ENCODE assay signal across 18 mouse cellular contexts in genomic region chrX:142194420-142194819, GRCm38 (mm10). TPM values are rescaled to one million over a fixed set of nuclear protein-coding genes. Genes with fewer than 3 reads are reported as not detected.
DNase-seq lines count a peak whose midpoint lies in the region; ATAC-seq and TF ChIP-seq lines count a peak whose summit lies in the region.
"Had no signal": no experiment of that assay in that cellular context is flagged by ENCODE, and none has a peak within 500 bp of the region (broad histone marks: within the 10 kb centered on the region; RNA-seq: fewer than 3 reads in every experiment).

No protein-coding gene starts in this region.

- H3K4me1 ChIP-seq in kidney, embryonic 16.5 days (ENCODE audit: insufficient read depth, low read length) = no peaks in the 10 kb centered on the region
- H3K4me1 ChIP-seq: embryonic facial prominence, embryonic 15.5 days; hindbrain, embryonic 13.5 days; liver, embryonic 13.5 days; stomach, embryonic 15.5 days had no signal

- peak; percentile 3 for DNase-seq in cerebellum, adult 11 months
- DNase-seq in cerebellum, postnatal 4 days (ENCODE audit: low spot score in 2 of 2) = no peak
- peak; percentile 77 for DNase-seq in kidney, adult 11 months
- DNase-seq in brain, embryonic 14.5 days (ENCODE audit: low read depth) = peak; percentile 40
- DNase-seq in cerebellum, postnatal 36 days = peak; percentile 6 to 9
- no peak for DNase-seq in gastrocnemius, adult 8-10 months (ENCODE audit: low spot score in 2 of 2)
- DNase-seq: liver, embryonic 13.5 days; lung, postnatal 36 days; midbrain, embryonic 14.5 days; thymus, postnatal 4 days had no signal

- H3K27me3 ChIP-seq in kidney, embryonic 16.5 days (ENCODE audit: insufficient read depth, low read length) = peaks cover 20% of the 10 kb centered on the region; the same call in 1 of the 2 replicates
- H3K27me3 ChIP-seq: liver, embryonic 13.5 days; stomach, embryonic 15.5 days had no signal

- TF ChIP-seq POLR2A in brain, embryonic 14.5 days (IDR thresholded peaks at IDR 0.05; ENCODE audit: borderline replicate concordance, extremely low read depth, insufficient read depth, insufficient read length, poor library complexity, severe bottlenecking) = no peak

- no peaks in the 10 kb centered on the region for H3K9me3 ChIP-seq in kidney, embryonic 16.5 days (ENCODE audit: low read length)
- H3K9me3 ChIP-seq: embryonic facial prominence, embryonic 15.5 days; hindbrain, embryonic 13.5 days; liver, embryonic 13.5 days; stomach, embryonic 15.5 days had no signal

- ATAC-seq in kidney, embryonic 16.5 days (ENCODE audit: low FRiP score, low TSS enrichment) = no peak
- no peak for ATAC-seq in inflammation-experienced regulatory T-cells, adult 6 months

- H3K27ac ChIP-seq in kidney, embryonic 16.5 days (ENCODE audit: low read length) = no peak overlapping the region
- H3K27ac ChIP-seq: embryonic facial prominence, embryonic 15.5 days; heart, adult 2 months; hindbrain, embryonic 13.5 days; liver, embryonic 13.5 days; stomach, embryonic 15.5 days had no signal

- H3K36me3 ChIP-seq in kidney, embryonic 16.5 days (ENCODE audit: insufficient read depth, low read length) = no peaks in the 10 kb centered on the region
- H3K36me3 ChIP-seq: embryonic facial prominence, embryonic 15.5 days; hindbrain, embryonic 13.5 days; liver, embryonic 13.5 days; stomach, embryonic 15.5 days had no signal

- WGBS in kidney, embryonic 16.5 days = 68% methylated on average over 6 of the region's 6 CpGs

- H3K4me2 ChIP-seq in kidney, embryonic 16.5 days (replicated peaks; ENCODE audit: low read depth, low read length) = no peak overlapping the region
- H3K4me2 ChIP-seq: embryonic facial prominence, embryonic 15.5 days; hindbrain, embryonic 13.5 days; liver, embryonic 13.5 days; stomach, embryonic 15.5 days had no signal

- no peak overlapping the region for H3K4me3 ChIP-seq in kidney, embryonic 16.5 days (ENCODE audit: low read length)
- H3K4me3 ChIP-seq: embryonic facial prominence, embryonic 15.5 days; heart, adult 2 months; hindbrain, embryonic 13.5 days; liver, embryonic 13.5 days; stomach, embryonic 15.5 days had no signal

- TF ChIP-seq CTCF in brain, embryonic 14.5 days (IDR thresholded peaks at IDR 0.05; ENCODE audit: borderline replicate concordance, extremely low read depth, insufficient read depth, insufficient read length) = no peak

- H3K9ac ChIP-seq in kidney, embryonic 16.5 days (replicated peaks; ENCODE audit: low read length) = no peak overlapping the region
- H3K9ac ChIP-seq: embryonic facial prominence, embryonic 15.5 days; hindbrain, embryonic 13.5 days; liver, embryonic 13.5 days; stomach, embryonic 15.5 days had no signal

RNA-seq across cellular contexts. Expression of gene Gucy2f, which starts 2.3 kb away (rescaled TPM):
- polyA plus RNA-seq in kidney, embryonic 16.5 days (2015; fragmentation: Nextera tagmentation; extraction: Ambion mirVana) = not detected in 2 replicates
- 0.08 and 0.15 TPM in 2 replicates for polyA plus RNA-seq in brain, embryonic 14.5 days (2012; rRNA removed)
- polyA plus RNA-seq in inflammation-experienced regulatory T-cells, adult 6 months (2017; shearing (Covaris generic)) = under 1 TPM in 1 of 3 experiments, not detected in 2; 0.05 TPM
- not detected for total RNA-seq in gastrocnemius, adult 8-10 months (2022)
- total RNA-seq: common myeloid progenitor, adult 5-6 weeks; ES-E14; heart, adult 2 months had no signal
- polyA plus RNA-seq: embryonic facial prominence, embryonic 15.5 days; heart, adult 2 months; liver, embryonic 13.5 days had no signal

RNA-seq across cellular contexts. Expression of gene Nxt2, which starts 32.1 kb away (rescaled TPM):
- 24.4 and 26.7 TPM in 2 replicates for polyA plus RNA-seq in kidney, embryonic 16.5 days (2015; fragmentation: Nextera tagmentation; extraction: Ambion mirVana)
- polyA plus RNA-seq in brain, embryonic 14.5 days (2012; rRNA removed) = 7.6 and 8.7 TPM in 2 replicates
- polyA plus RNA-seq in inflammation-experienced regulatory T-cells, adult 6 months (2017; shearing (Covaris generic)) = 10 to 100 TPM in 1 of 3 experiments, 1 to 10 TPM in 2; 6.5 to 11.0 (median 6.5) TPM
- total RNA-seq in gastrocnemius, adult 8-10 months (2022) = 1 to 10 TPM; 2.7 to 3.6 (median 2.9) TPM

Comparison
In these comparisons a context has a peak if more than half of its experiments do, and no peak if none do; other contexts are left out.
1. DNase-seq: peak in cerebellum, adult 11 months (single experiment), kidney, adult 11 months (single experiment), brain, embryonic 14.5 days (single experiment) and cerebellum, postnatal 36 days (2 of 2); none in cerebellum, postnatal 4 days (0 of 2) and gastrocnemius, adult 8-10 months (0 of 2).